Mouse (Mus musculus) heart, postnatal 0 days (tissue): ENCODE measurements around the gene Olfr822. TPM values are rescaled to one million over a fixed set of nuclear protein-coding genes. Genes with fewer than 3 reads are reported as not detected.

ENCODE experiments used
- polyA plus RNA-seq: library from polyadenylated mRNA; unstranded; fragments of >200 nt; fragmentation: Nextera tagmentation; extraction: Ambion mirVana; gene quantifications from 2 replicates; pipeline ENCODE4 v1.2.1, GENCODE M21; 2015
- total RNA-seq: library from RNA; depleted of rRNA; stranded (reverse); fragments of >200 nt; gene quantifications from 2 replicates; pipeline ENCODE4 v1.2.3, GENCODE M21; 2014; ENCODE audit warnings: low replicate concordance; rRNA removed

Gene Olfr822
- total and polyA plus RNA-seq, 2 experiments from 2014 or later: not detected

Other genes starting within 250 kb of the Olfr822 start
- gene Olfr812, start 225.1 kb upstream of the Olfr822 start, total RNA-seq: not detected in 2 replicates
- gene Olfr812, start 225.1 kb upstream of the Olfr822 start, polyA plus RNA-seq: not detected in 2 replicates
- gene Olfr813, start 215.8 kb upstream of the Olfr822 start, total RNA-seq: not detected in 2 replicates
- gene Olfr813, start 215.8 kb upstream of the Olfr822 start, polyA plus RNA-seq: not detected in 2 replicates
- not detected in 2 replicates for gene Olfr814, start 191.4 kb upstream of the Olfr822 start, total RNA-seq
- not detected in 2 replicates for gene Olfr814, start 191.4 kb upstream of the Olfr822 start, polyA plus RNA-seq
- not detected in 2 replicates for gene Olfr815, start 165.3 kb upstream of the Olfr822 start, total RNA-seq
- gene Olfr815, start 165.3 kb upstream of the Olfr822 start, polyA plus RNA-seq: not detected in 2 replicates
- not detected in 2 replicates for gene Olfr816, start 155.6 kb upstream of the Olfr822 start, total RNA-seq
- gene Olfr816, start 155.6 kb upstream of the Olfr822 start, polyA plus RNA-seq: not detected in 2 replicates
- not detected in 2 replicates for gene Olfr818, start 122.1 kb upstream of the Olfr822 start, total RNA-seq
- not detected in 2 replicates for gene Olfr818, start 122.1 kb upstream of the Olfr822 start, polyA plus RNA-seq
- gene Olfr819, start 103.9 kb upstream of the Olfr822 start, total RNA-seq: not detected in 2 replicates
- not detected in 2 replicates for gene Olfr819, start 103.9 kb upstream of the Olfr822 start, polyA plus RNA-seq
- not detected in 2 replicates for gene Olfr247, start 95.1 kb upstream of the Olfr822 start, total RNA-seq
- not detected in 2 replicates for gene Olfr247, start 95.1 kb upstream of the Olfr822 start, polyA plus RNA-seq
- not detected in 2 replicates for gene Gm10310, start 86.1 kb upstream of the Olfr822 start, total RNA-seq
- not detected in 2 replicates for gene Gm10310, start 86.1 kb upstream of the Olfr822 start, polyA plus RNA-seq
- not detected in 2 replicates for gene Olfr820, start 58.6 kb upstream of the Olfr822 start, total RNA-seq
- not detected in 2 replicates for gene Olfr820, start 58.6 kb upstream of the Olfr822 start, polyA plus RNA-seq
- gene Olfr821, start 40.9 kb upstream of the Olfr822 start, total RNA-seq: not detected in 2 replicates
- gene Olfr821, start 40.9 kb upstream of the Olfr822 start, polyA plus RNA-seq: not detected in 2 replicates
- gene Olfr823, start 44.2 kb downstream of the Olfr822 start, total RNA-seq: not detected in 2 replicates
- gene Olfr823, start 44.2 kb downstream of the Olfr822 start, polyA plus RNA-seq: not detected in 2 replicates
- gene Olfr824, start 58.8 kb downstream of the Olfr822 start, total RNA-seq: not detected in 2 replicates
- not detected in 2 replicates for gene Olfr824, start 58.8 kb downstream of the Olfr822 start, polyA plus RNA-seq
- not detected in 2 replicates for gene Olfr825, start 95.6 kb downstream of the Olfr822 start, total RNA-seq
- gene Olfr825, start 95.6 kb downstream of the Olfr822 start, polyA plus RNA-seq: not detected in 2 replicates
- gene Olfr826, start 113.0 kb downstream of the Olfr822 start, total RNA-seq: not detected in 2 replicates
- not detected in 2 replicates for gene Olfr826, start 113.0 kb downstream of the Olfr822 start, polyA plus RNA-seq
- not detected in 2 replicates for gene Olfr827, start 143.2 kb downstream of the Olfr822 start, total RNA-seq
- gene Olfr827, start 143.2 kb downstream of the Olfr822 start, polyA plus RNA-seq: not detected in 2 replicates
- not detected in 2 replicates for gene Neurod4, start 209.0 kb downstream of the Olfr822 start, total RNA-seq
- not detected in 2 replicates for gene Neurod4, start 209.0 kb downstream of the Olfr822 start, polyA plus RNA-seq